9 mouse cellular contexts compared by ENCODE assay signal in the genomic region with DNA sequence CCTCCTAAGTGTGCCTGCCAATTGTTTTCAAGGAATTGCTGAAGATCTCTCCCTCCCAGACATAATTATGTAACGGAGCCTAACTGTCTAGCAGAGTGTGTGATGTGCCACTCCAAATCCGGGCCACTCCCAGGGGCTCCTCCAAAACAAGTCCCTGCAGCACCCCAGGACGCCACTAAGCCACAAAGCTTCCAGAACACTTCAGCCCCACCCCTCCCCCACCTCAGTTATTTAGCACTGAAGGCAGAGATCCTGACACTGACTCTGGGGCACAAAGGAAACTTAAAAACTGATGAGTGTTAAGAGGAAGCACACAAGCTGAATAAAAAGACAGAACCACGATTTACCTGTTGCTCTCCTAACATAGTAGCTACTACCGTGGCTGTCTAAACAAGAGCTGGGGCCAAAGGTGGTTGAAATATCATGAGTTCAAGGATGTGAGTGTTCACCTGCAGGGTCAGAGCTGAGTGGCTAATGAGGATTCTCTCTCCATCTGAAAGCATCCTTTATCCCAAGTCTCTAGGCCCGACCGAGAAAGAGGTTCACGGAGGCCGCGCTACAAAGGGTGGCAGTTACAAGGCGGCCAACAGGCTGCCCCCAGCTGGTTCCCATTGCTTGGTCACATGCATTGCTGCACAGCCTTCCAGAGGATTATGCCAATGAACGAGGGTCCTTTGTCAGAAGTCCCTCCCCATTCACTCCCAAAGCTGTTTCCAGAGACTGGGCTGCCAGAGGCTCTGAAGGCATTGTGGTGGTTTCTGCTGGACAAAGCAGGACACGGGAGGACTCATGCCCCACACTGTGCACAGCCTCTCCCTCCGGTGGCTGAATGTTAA. TPM values are rescaled to one million over a fixed set of nuclear protein-coding genes. Genes with fewer than 3 reads are reported as not detected.
A peak's percentile ranks its signal among the peaks of the same experiment; 100 is the strongest.
DNase-seq lines count a peak whose midpoint lies in the region; ATAC-seq and TF ChIP-seq lines count a peak whose summit lies in the region.
"Had no signal": no experiment of that assay in that cellular context is flagged by ENCODE, and none has a peak within 500 bp of the region (broad histone marks: within the 10 kb centered on the region; RNA-seq: fewer than 3 reads in every experiment).

No protein-coding gene starts in this region.

- H3K27me3 ChIP-seq in heart, embryonic 13.5 days (replicated peaks) = no peaks in the 10 kb centered on the region
- H3K27me3 ChIP-seq in forebrain, embryonic 12.5 days = peaks cover 3% of the 10 kb centered on the region; the same call in 1 of the 2 replicates
- H3K27me3 ChIP-seq in liver, postnatal 0 days (ENCODE audit: insufficient read depth, low read length) = no peaks in the 10 kb centered on the region

- intact Hi-C loops in gastrocnemius, postnatal 36 days (cut with DNase I) = no loop called here

- H3K27ac ChIP-seq in heart, embryonic 13.5 days (replicated peaks) = no peak overlapping the region
- H3K27ac ChIP-seq in forebrain, embryonic 12.5 days = peak overlapping the region; percentile 79
- H3K27ac ChIP-seq in liver, postnatal 0 days (ENCODE audit: low read depth) = no peak overlapping the region

- H3K9me3 ChIP-seq in heart, embryonic 13.5 days = no peaks in the 10 kb centered on the region
- H3K9me3 ChIP-seq in forebrain, embryonic 12.5 days = no peaks in the 10 kb centered on the region
- H3K9me3 ChIP-seq in liver, postnatal 0 days (ENCODE audit: low read length) = no peaks in the 10 kb centered on the region
- H3K9me3 ChIP-seq: G1E had no signal

- no peak for ATAC-seq in heart, embryonic 13.5 days (ENCODE audit: extremely low read depth, insufficient number of reproducible peaks, low FRiP score, low TSS enrichment)
- peak; percentile 91 for ATAC-seq in forebrain, embryonic 12.5 days (ENCODE audit: low FRiP score)
- no peak for ATAC-seq in liver, postnatal 0 days
- no peak for ATAC-seq in megakaryocyte, adult 5-6 weeks (ENCODE audit: poor library complexity, severe bottlenecking)

- no peak for TF ChIP-seq EP300 in liver, postnatal 0 days (IDR thresholded peaks at IDR 0.05; ENCODE audit: low read depth)

- peak overlapping the region; percentile 65 for H3K4me2 ChIP-seq in heart, embryonic 13.5 days
- peak overlapping the region; percentile 51 for H3K4me2 ChIP-seq in forebrain, embryonic 12.5 days
- H3K4me2 ChIP-seq in liver, postnatal 0 days (ENCODE audit: low read depth, low read length) = 0 out of 2 replicates have a peak overlapping the region, but pooled peaks have one; percentile 63

- 0 out of 2 replicates have a peak overlapping the region, but pooled peaks have one; percentile 30 for H3K9ac ChIP-seq in heart, embryonic 13.5 days
- 0 out of 2 replicates have a peak overlapping the region, but pooled peaks have one; percentile 5 for H3K9ac ChIP-seq in forebrain, embryonic 12.5 days
- no peak overlapping the region for H3K9ac ChIP-seq in liver, postnatal 0 days (replicated peaks)

- H3K4me1 ChIP-seq in heart, embryonic 13.5 days = peaks cover 19% of the 10 kb centered on the region
- peaks cover 24% of the 10 kb centered on the region for H3K4me1 ChIP-seq in forebrain, embryonic 12.5 days
- 0 out of 2 replicates have a peak, but pooled peaks cover 13% of the 10 kb centered on the region for H3K4me1 ChIP-seq in liver, postnatal 0 days (ENCODE audit: insufficient read depth)

- no peak for DNase-seq in heart, postnatal 4 days
- peak; percentile 93 for DNase-seq in ES-CJ7 (ENCODE audit: low read depth, low spot score)
- DNase-seq in liver, postnatal 0 days = no peak
- DNase-seq in gastrocnemius, postnatal 36 days = no peak
- DNase-seq in gastrocnemius, postnatal 25 days = no peak

- 20% methylated on average over 14 of the region's 14 CpGs for WGBS in heart, embryonic 13.5 days
- WGBS in forebrain, embryonic 12.5 days = 3% methylated on average over 14 of the region's 14 CpGs
- WGBS in liver, postnatal 0 days (ENCODE audit: insufficient replicate concordance) = 35% methylated on average over 14 of the region's 14 CpGs

- H3K36me3 ChIP-seq in heart, embryonic 13.5 days = no peaks in the 10 kb centered on the region
- H3K36me3 ChIP-seq in forebrain, embryonic 12.5 days (replicated peaks) = no peaks in the 10 kb centered on the region
- H3K36me3 ChIP-seq in liver, postnatal 0 days (replicated peaks; ENCODE audit: insufficient read depth, low read length) = no peaks in the 10 kb centered on the region
- H3K36me3 ChIP-seq: G1E had no signal

- no peak overlapping the region for H3K4me3 ChIP-seq in heart, embryonic 13.5 days
- H3K4me3 ChIP-seq in forebrain, embryonic 12.5 days (replicated peaks) = peak overlapping the region; percentile 26
- no peak overlapping the region for H3K4me3 ChIP-seq in liver, postnatal 0 days (ENCODE audit: low read depth, low read length)

- no peak for TF ChIP-seq CTCF in liver, postnatal 0 days (IDR thresholded peaks at IDR 0.05; ENCODE audit: low read depth)

RNA-seq across cellular contexts. Expression of a gene that starts 19.0 kb away (rescaled TPM):
- polyA plus RNA-seq in heart, embryonic 13.5 days (2015; fragmentation: Nextera tagmentation; extraction: Ambion mirVana) = 25.4 and 26.0 TPM in 2 replicates
- total RNA-seq in heart, postnatal 4 days (2021) = 10 to 100 TPM; 13.7 to 15.5 TPM
- 47.4 and 52.6 TPM in 2 replicates for polyA plus RNA-seq in forebrain, embryonic 12.5 days (2016; fragmentation: Nextera tagmentation; extraction: Ambion mirVana)
- polyA plus RNA-seq in liver, postnatal 0 days (2015; fragmentation: Nextera tagmentation; extraction: Ambion mirVana) = 12.6 and 16.4 TPM in 2 replicates
- 1 to 10 TPM; 5.8 to 6.0 TPM for total RNA-seq in gastrocnemius, postnatal 36 days (2021)
- total RNA-seq in megakaryocyte, adult 5-6 weeks (2015) = 30.7 and 40.4 TPM in 2 replicates
- 15.8 and 21.6 TPM in 2 replicates for total RNA-seq in megakaryocyte, adult 5-6 weeks (2017)
- total RNA-seq in gastrocnemius, postnatal 25 days (2021) = 1 to 10 TPM; 3.8 to 4.4 TPM
